Mouse (Mus musculus) kidney, embryonic 16.5 days (tissue): ENCODE results near the gene Npw. TPM values are rescaled to one million over a fixed set of nuclear protein-coding genes. Genes with fewer than 3 reads are reported as not detected.
A peak's percentile ranks its signal among the peaks of the same experiment; 100 is the strongest.
"Not testable (repeated sequence)": the region's sequence is repeated elsewhere in the genome, so short reads cannot be mapped to it uniquely, and the experiment has no call there.

Experiments used
- ATAC-seq: fragments of 200-750 bp; cut with Nextera tagmentation; 2 replicates; pipeline ENCODE4 v1.8.0; 2017; ENCODE audit warnings: moderate TSS enrichment; ENCODE audit not compliant: low FRiP score, low TSS enrichment
- H3K27ac ChIP-seq: fragments of 300-500 bp; sonication (generic); 2 replicates; pipeline ENCODE4 v1.5.1; 2014; ENCODE audit warnings: low read length
- H3K27me3 ChIP-seq: fragments of 300-500 bp; sonication (generic); 2 replicates; pipeline ENCODE4 v1.6.1; 2014; ENCODE audit warnings: low read length, control low read depth, mixed read lengths; ENCODE audit not compliant: insufficient read depth
- H3K36me3 ChIP-seq: fragments of 300-500 bp; sonication (generic); 2 replicates; pipeline ENCODE4 v1.6.1; 2014; ENCODE audit warnings: low read length, control low read depth, mixed read lengths; ENCODE audit not compliant: insufficient read depth
- H3K4me1 ChIP-seq: fragments of 300-500 bp; sonication (generic); 2 replicates; pipeline ENCODE4 v1.6.1; 2014; ENCODE audit warnings: low read length, control low read depth, mixed read lengths; ENCODE audit not compliant: insufficient read depth
- H3K4me2 ChIP-seq: fragments of 300-500 bp; sonication (generic); replicated peaks from 2 replicates; pipeline ENCODE4 v1.6.1; 2014; ENCODE audit warnings: low read depth, low read length
- H3K4me3 ChIP-seq: fragments of 300-500 bp; sonication (generic); 2 replicates; pipeline ENCODE4 v1.5.1; 2014; ENCODE audit warnings: mild to moderate bottlenecking, low read length
- H3K9ac ChIP-seq: fragments of 300-500 bp; sonication (generic); replicated peaks from 2 replicates; pipeline ENCODE4 v1.6.1; 2014; ENCODE audit warnings: low read length
- H3K9me3 ChIP-seq: fragments of 300-500 bp; sonication (generic); 2 replicates; pipeline ENCODE4 v1.6.1; 2016; ENCODE audit warnings: low read length, control low read depth
- WGBS: fragments of 180-500 bp; shearing (Covaris S2); extraction: QIAGEN DNeasy Blood & Tissue Kit; methylation state at CpG from one replicate; pipeline ENCODE4 v1.1.7; 2014; 5-methylcytosine and 5-hydroxymethylcytosine counted together
- polyA plus RNA-seq: library from polyadenylated mRNA; unstranded; fragments of >200 nt; fragmentation: Nextera tagmentation; extraction: Ambion mirVana; gene quantifications from 2 replicates; pipeline ENCODE4 v1.2.1, GENCODE M21; 2015

Gene Npw
- polyA plus RNA-seq, 1 experiment from 2014 or later, result not detected

DNA sequence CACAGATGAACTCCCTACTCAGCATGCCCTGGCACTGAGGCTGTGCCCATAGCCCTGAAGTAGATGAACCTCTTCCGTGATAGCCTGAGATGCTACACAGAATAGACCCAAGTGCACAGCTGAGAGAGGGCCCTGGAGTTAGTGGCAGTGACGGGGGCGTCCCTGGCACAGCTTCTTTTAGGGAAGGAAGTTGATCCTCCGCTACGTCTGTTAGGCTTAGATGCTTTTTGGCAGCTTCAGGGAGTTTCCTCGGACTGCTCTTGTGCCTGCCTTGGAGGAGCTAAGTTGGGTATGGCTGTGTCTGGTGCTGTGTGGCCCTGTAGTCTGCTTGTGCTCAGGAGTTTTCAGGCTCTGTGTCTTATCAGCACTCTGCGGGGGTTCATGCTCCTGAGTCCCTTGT, 16.0 kb upstream of the Npw start:
- 85% methylated on average over 7 of the region's 7 CpGs for WGBS
- Histone ChIP-seq H3K27ac (no peak overlapping the region), H3K4me2 (no peak overlapping the region), H3K36me3 (peaks cover 27% of the 10 kb centered on the region), H3K9ac (no peak overlapping the region), H3K4me1 (peaks cover 28% of the 10 kb centered on the region), H3K9me3 (no peaks in the 10 kb centered on the region), H3K4me3 (no peak overlapping the region), H3K27me3 (no peaks in the 10 kb centered on the region)
- no peak for ATAC-seq

DNA sequence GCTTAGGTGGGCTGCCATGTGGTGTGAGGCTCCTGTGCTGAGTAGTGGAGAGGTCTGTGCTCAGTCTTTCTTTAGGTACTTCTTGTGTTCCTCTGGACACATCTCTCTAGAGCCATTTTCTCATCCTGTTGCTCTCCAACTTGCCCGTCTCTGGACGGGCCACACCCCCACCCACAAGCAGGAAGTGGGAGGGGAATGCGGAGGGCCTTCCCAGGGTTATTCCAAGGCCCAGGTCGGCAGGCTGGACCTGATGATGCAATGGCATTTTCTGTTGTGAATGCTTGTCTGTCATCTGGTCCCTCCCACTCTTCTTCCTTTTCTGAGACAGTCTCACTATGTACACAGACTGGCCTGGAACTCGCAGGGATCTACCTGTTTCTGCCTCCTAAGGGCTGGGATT, 13.9 kb upstream of the Npw start:
- Histone ChIP-seq H3K4me1 (peaks cover 32% of the 10 kb centered on the region), H3K9ac (peak overlapping the region; percentile 46), H3K36me3 (peaks cover 6% of the 10 kb centered on the region), H3K9me3 (no peaks in the 10 kb centered on the region), H3K4me3 (peak overlapping the region; percentile 14; the same call in 1 of the 2 replicates), H3K4me2 (peak overlapping the region; percentile 37), H3K27ac (peak overlapping the region; percentile 22; the same call in 1 of the 2 replicates), H3K27me3 (no peaks in the 10 kb centered on the region)
- WGBS, result 15% methylated on average over 5 of the region's 5 CpGs
- no peak for ATAC-seq

DNA sequence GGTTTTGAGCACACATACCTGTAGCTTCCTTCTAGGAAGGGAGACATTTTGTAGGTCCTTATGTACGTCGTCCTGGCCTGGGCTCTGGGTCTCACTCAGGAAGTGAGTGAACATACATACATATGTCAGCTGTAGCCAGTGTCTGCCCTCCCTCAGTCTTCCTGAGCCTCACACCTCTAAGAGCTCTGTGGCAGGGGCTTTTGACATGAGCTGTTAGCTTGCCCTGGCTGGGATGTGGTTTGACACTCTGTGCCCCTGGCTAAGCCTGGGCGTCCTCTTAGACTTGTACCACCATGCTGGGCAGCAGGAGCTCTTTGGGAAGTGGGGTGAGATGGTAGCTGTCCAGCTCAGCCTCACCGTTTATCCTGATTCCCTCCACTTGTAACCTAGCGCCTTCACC, 13.1 kb upstream of the Npw start:
- Histone ChIP-seq H3K4me2 (peak overlapping the region; percentile 92), H3K9me3 (no peaks in the 10 kb centered on the region), H3K4me3 (no peak overlapping the region), H3K27me3 (no peaks in the 10 kb centered on the region), H3K27ac (no peak overlapping the region), H3K9ac (peak overlapping the region; percentile 95), H3K36me3 (no peaks in the 10 kb centered on the region), H3K4me1 (peaks cover 32% of the 10 kb centered on the region)
- 66% methylated on average over 5 of the region's 5 CpGs for WGBS
- ATAC-seq, result no peak

DNA sequence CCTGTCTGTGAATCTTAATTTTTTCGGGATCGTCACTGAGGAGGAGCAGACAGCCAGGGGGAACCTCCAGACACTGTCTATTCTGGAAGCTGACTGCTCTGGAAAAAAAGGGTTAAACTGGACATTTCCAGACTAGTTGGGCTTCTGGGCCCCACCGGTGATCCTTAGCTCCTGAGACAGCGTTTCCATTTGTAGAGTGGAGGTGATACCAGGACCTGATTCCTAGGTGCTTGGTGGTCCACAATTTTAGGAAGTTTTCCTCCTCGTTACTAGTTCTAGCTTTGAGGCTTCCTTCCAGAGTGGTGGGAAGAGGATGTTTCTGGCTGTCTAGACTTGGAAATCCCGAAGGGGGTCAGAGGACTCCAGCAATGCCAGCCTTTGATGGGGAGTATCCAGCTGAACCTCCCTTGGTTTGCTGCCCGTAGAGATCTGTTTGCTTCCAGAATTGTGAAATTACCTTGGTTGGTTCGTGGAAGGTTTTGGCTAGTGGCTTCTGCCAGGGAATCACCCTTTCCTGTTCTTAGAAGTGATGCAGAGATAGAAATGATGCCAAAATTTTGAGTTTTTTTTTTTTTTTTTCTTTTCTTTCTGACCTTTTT, 12.1 kb upstream of the Npw start:
- no peaks in the 10 kb centered on the region for H3K36me3 ChIP-seq
- no peak for ATAC-seq
- H3K4me1 ChIP-seq, result peaks cover 32% of the 10 kb centered on the region
- peak overlapping the region; percentile 80 for H3K27ac ChIP-seq
- peak overlapping the region; percentile 92 for H3K4me2 ChIP-seq
- peak overlapping the region; percentile 84 for H3K4me3 ChIP-seq
- peak overlapping the region; percentile 95 for H3K9ac ChIP-seq
- no peaks in the 10 kb centered on the region for H3K27me3 ChIP-seq
- 8% methylated on average over 8 of the region's 8 CpGs for WGBS
- no peaks in the 10 kb centered on the region for H3K9me3 ChIP-seq

DNA sequence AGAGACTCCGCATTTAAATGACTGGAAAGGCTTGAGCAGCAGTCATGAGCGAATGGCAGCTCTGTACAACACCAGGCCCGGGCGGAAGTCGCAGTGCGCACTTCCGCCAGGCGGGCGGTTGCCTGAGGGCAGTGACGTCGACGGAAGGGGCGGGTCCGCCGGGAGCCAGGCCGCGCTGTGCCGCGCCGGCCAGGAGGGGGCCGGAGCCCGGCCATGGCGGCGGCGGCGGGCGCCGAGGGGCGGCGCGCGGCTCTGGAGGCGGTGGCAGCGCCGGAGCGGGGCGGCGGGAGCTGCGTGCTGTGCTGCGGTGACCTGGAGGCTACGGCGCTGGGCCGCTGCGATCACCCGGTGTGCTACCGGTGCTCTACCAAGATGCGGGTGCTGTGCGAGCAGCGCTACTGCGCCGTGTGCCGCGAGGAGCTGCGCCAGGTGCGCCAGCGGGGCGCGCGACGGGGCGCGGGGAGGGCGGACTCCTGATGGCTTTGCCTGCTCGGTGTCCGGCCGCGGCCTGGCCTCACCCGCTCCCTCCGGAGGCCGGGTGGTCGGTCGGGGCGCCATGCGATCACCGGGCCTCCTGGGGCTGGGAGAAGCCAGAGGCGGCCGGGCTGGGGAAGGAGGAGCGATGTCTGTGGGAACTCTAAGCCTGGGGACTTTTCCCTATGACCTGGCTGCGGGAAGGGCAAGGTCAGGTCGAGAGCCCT, 11.4 kb upstream of the Npw start, which contains the start of gene Zfp598:
Zfp598 (plus strand) TSS at position 143 of the 701 bp plus-strand sequence.
- Histone ChIP-seq H3K9ac (peak within 1 kb of the TSS; percentile 95), H3K27ac (peak within 1 kb of the TSS; percentile 80), H3K4me2 (peak within 1 kb of the TSS; percentile 92), H3K4me3 (peak within 1 kb of the TSS; percentile 84), H3K9me3 (no peaks in the 10 kb centered on the region), H3K27me3 (no peaks in the 10 kb centered on the region), H3K36me3 (no peaks in the 10 kb centered on the region), H3K4me1 (peaks cover 32% of the 10 kb centered on the region)
- WGBS, result under 1% methylated on average over 76 of the region's 80 CpGs
- ATAC-seq, result peak; percentile 99

DNA sequence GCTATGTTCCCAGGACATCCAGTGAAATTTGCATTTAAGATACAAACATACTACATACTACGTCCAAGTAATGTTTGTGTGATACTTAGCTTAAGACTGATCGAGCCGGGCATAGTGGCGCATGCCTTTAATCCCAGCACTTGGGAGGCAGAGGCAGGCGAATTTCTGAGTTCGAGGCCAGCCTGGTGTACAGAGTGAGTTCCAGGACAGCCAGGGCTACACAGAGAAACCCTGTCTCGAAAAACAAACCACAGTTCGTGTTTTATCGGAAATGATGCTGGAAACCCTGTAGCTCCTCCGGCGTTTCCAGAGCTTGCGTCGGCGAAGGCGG, 10.9 kb upstream of the Npw start:
- peak overlapping the region; percentile 84 for H3K4me3 ChIP-seq
- peak overlapping the region; percentile 60 for H3K4me2 ChIP-seq
- ATAC-seq, result peak; percentile 8
- peak overlapping the region; percentile 95 for H3K9ac ChIP-seq
- peaks cover 32% of the 10 kb centered on the region for H3K4me1 ChIP-seq
- 11% methylated on average over 15 of the region's 15 CpGs for WGBS
- not testable (repeated sequence) for H3K9me3 ChIP-seq, H3K36me3 ChIP-seq, H3K27me3 ChIP-seq
- peak overlapping the region; percentile 80 for H3K27ac ChIP-seq

DNA sequence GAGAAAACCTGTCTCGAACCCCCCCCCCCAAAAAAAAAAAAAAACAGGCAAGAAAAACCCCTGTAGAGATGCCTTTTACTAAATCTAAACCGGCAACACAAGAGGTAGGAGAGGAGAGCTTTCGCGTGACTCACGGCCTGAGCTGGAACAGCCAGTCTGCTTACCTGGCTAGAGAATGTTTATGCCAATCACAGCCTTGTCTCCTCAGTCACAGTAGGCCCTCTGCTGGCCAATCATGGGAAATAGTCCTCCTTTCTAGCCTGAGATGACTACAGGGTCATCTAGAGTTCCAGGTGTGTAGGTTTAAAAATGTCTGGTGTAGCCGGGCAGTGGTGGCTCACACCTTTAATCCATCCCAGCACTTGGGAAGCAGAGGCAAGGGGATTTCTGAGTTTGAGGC, 9.2 kb upstream of the Npw start:
- H3K4me3 ChIP-seq, result no peak overlapping the region
- no peaks in the 10 kb centered on the region for H3K9me3 ChIP-seq
- H3K9ac ChIP-seq, result no peak overlapping the region
- no peaks in the 10 kb centered on the region for H3K36me3 ChIP-seq
- H3K4me1 ChIP-seq, result peaks cover 25% of the 10 kb centered on the region
- WGBS, result 21% methylated on average over 6 of the region's 6 CpGs
- H3K27me3 ChIP-seq, result no peaks in the 10 kb centered on the region
- no peak overlapping the region for H3K4me2 ChIP-seq
- no peak overlapping the region for H3K27ac ChIP-seq
- no peak for ATAC-seq

DNA sequence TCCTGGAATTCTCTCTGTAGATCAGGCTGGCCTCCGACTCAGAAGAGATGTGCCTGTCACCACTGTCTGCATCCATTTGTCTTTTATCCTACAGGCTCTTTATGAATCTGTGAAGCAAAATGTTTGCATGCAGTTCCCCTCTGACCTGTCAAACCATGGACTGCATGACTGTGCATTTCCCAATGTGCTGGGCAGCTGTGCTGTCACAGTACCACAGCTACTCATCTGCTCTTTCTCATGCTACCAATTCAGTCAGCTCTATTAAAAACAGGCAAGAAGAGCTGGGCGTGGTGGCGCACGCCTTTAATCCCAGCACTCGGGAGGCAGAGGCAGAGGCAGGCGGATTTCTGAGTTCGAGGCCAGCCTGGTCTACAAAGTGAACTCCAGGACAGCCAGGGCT, 8.8 kb upstream of the Npw start:
- H3K27ac ChIP-seq, H3K27me3 ChIP-seq, H3K4me2 ChIP-seq, ATAC-seq, H3K36me3 ChIP-seq, H3K9ac ChIP-seq, H3K4me3 ChIP-seq, H3K9me3 ChIP-seq: not testable (repeated sequence)
- WGBS, result 63% methylated on average over 7 of the region's 7 CpGs
- peaks cover 21% of the 10 kb centered on the region for H3K4me1 ChIP-seq

DNA sequence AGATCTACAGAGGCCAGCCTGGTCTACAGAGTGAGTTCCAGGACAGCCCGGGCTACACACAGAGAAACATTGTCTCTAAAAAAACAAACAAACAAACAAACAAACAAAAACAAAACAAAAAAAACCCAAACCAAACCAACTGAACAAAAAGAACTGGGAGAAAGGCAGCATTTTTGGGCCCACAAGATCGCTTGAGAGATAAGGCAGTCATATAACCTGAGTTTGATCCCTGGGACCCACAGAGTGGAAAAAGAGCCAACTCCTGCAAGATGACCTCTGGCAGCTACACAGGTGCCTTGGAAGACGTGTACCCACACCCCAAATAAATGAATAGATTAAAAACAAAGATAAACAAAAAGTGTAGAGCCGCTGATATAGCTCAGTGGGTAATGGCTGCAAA, 3.3 kb downstream of the Npw start:
- 76% methylated on average over 4 of the region's 4 CpGs for WGBS
- no peak for ATAC-seq
- Histone ChIP-seq H3K4me3 (no peak overlapping the region), H3K9me3 (no peaks in the 10 kb centered on the region), H3K9ac (no peak overlapping the region), H3K27me3 (peaks cover 34% of the 10 kb centered on the region), H3K27ac (no peak overlapping the region), H3K36me3 (no peaks in the 10 kb centered on the region), H3K4me1 (peaks cover 19% of the 10 kb centered on the region), H3K4me2 (no peak overlapping the region)

DNA sequence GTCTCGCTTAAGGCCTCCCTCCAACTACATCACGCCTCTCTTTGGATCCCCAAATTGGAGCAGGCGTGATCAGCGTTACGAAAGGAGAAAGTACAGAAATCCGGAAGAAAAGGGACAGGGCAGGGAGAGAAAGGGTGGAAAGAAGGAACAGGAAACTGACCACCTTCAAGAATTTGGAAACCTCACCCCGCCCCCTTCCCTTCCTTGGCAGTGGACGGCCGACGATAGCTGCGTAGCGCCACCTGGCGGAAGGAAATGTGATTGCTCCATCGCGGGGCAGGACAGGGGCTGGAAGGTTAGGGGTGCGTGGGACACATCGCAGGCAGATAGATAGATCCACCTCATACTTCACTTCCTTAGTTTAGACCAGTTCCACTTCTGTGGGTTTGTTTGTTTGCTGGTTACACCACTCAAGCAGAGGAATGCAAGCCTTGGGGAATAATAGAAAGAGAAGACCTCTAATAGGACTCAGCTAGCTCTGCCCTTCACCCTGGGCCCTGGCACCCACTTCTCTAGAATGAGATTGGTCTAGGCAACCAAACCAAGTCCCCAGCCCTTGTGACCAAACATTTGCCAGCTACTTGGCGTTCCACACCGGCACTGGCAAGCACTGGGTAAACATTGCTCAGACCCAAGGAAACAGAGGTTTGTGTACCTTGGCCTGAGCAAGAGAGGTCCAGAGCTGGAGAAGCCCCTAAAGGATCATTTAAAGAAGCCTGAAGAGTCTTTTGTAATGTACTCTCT, 4.1 kb downstream of the Npw start:
- H3K36me3 ChIP-seq, result no peaks in the 10 kb centered on the region
- ATAC-seq, result no peak
- no peaks in the 10 kb centered on the region for H3K9me3 ChIP-seq
- peaks cover 27% of the 10 kb centered on the region for H3K27me3 ChIP-seq
- peak overlapping the region; percentile 77 for H3K9ac ChIP-seq
- 5% methylated on average over 17 of the region's 19 CpGs for WGBS
- H3K4me1 ChIP-seq, result peaks cover 23% of the 10 kb centered on the region
- no peak overlapping the region for H3K27ac ChIP-seq
- H3K4me2 ChIP-seq, result peak overlapping the region; percentile 71
- peak overlapping the region; percentile 46 for H3K4me3 ChIP-seq
